Mouse (Mus musculus): ENCODE measurements around the gene Tspan17.

GRCm38 (mm10) chr13:54758045-54758755 lies 31.0 kb upstream of the Tspan17 start:
- TF ChIP-seq CTCF (IDR thresholded peaks at IDR 0.05; ENCODE audit: low read depth) (peak; percentile 84), EP300 (optimal IDR thresholded peaks at IDR 0.05) (no peak)
